Mouse (Mus musculus) thymus, postnatal 25 days (tissue): Measurements from ENCODE around the gene Nt5m.

Experiments used
- DNase-seq: peaks from one replicate; pipeline ENCODE4 v3.0.0; 2022

Gene Nt5m

DNA sequence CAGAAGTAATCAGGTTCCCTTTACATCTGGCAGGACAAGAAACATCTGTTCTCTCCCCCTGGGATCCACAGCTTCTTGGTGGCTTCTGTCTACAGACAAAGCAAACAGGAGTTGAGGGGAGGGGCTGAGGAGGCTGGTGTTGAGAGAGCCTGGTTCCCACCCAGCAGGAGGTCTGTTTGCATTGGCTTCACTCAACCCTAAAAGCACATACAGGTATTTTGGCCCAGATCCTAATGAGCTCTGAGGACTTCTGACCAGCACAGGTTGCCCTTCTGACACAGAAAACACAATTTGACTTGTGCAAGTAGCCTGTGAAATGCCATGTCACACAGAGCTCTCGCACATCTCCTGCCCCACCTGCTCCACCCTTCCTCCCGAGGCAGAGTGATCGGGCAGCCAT lies 69.2 kb downstream of the Nt5m start:
- DNase-seq = no peak

DNA sequence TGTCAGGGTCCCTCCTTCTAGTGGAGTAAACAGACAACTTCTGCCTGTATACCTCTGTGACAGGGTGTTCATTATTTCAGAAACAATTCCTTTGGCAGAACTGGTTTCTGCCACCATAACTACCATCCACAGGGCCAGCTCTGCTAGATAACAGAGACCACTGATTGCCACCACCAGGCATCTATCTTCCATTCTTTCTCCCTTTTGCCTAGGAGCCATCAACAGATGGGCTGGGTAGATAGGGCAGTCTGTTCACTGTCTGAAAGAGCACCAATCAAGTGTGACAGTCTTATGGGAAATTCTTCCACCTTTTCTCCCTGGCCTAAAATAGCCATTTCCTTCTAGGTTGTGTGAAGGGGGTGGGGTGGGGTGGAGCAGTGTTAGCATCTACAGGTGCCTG lies 71.3 kb downstream of the Nt5m start:
- no peak for DNase-seq

DNA sequence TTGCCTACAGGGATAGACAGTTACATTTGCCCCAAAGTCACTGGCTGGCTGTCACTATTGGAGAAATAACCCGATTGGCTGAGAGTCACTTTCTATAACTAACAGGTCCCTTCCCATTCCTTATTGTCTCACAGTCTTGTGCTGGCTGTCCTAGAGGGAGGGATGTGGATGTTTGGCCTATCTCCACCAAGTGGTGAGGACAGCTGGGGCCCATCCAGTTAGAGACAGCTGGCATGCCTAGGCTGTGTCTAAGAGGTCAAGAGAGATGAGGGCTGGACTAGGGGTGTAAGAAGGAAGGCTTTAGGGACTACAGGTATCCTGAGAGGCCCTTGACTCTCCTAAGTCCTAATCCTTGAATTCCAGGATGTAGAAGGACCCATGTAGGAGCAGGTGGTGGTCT lies 72.3 kb downstream of the Nt5m start:
- DNase-seq = no peak

DNA sequence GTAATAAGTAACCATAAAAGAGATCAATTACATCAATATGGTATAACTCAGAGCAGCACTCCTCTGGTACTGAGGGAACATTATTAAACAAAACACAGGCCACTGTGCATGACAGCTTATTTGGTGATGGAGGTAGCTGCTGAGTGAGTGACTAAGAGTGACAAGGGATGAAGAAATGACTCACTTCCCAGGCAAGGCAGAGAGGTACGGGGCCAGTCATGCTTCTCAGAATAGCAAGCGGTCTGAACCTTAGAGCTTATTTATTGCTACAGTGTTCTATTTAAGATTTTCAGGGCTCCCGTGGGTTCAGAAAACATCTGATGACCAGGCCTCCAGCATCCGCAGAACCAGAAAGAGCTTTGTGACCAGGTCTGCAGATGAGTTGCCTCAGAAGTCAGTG lies 74.5 kb downstream of the Nt5m start:
- DNase-seq = no peak

DNA sequence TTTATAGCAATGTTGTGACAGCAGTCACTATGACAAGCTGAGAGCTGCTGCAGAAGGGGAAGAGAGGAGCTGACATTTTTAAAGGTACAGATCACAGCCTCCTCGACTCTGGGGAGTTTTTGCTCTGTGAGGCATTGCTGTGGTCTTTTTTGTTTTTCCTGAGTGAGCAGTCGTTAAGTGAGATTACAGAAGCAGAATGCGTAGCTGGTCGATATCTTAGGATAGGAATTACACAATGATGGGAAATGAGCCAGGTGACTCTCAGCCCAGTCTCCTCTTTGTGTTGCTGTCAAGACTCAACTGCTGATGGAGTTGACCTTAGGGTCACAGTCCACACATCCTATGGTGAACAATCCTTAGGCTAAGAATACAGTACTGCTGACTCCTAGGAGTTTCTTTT lies 78.8 kb downstream of the Nt5m start:
- DNase-seq = no peak

DNA sequence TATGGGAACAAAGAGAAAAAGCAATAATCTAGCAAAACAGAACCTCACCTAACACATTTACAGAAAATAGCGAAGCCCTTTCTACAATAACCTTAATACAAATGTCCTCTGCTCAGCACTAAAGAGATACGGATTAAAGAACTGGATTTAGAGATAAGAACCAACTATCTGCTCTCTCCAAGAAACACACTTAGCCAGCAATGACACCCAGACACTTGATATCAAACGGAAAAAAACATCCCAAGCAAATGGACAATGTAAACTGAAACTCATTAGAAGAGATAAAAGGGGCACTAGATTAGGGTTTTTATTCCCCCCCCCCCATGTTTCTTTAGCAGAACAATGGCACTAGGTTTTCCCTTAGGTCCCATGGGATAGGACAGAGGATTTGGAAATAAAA lies 80.2 kb downstream of the Nt5m start:
- DNase-seq = no peak

DNA sequence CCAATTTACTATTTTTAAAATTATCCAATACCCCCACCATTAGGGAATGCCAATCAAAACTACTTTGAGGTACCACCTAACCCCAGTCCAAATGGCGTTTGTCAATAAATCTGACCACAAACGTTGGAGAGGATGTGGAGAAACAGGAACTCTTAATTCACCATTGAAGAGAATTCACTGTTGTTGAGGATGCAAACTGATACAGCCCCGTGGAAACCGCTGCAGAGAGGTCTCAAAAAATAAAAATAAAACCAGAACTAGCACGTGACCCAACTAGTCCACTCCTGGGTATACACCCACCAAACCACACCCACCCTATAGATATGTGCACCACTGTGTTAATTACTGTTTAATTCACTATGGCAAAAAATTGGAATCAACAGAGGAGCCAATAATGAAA lies 81.1 kb downstream of the Nt5m start:
- DNase-seq = no peak

DNA sequence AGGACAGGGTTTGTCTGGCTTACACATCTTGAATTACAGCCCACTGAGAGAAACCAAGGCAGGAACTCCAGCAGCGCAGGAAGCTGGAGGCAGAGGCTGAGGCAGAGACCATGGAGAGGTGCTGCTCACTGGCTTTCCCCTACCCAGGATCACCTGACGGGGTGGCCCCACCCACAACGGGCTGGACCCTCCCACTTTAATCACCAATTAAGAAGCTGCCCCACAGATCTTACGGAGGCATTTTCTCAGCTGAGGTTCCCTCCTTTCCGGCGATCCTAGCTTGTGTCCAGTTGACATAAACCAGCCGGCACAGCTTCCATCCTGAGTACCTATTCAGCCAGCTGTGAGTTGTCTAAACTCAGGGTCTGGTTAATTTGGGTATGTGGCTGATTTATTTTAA lies 82.0 kb downstream of the Nt5m start:
- DNase-seq = no peak

DNA sequence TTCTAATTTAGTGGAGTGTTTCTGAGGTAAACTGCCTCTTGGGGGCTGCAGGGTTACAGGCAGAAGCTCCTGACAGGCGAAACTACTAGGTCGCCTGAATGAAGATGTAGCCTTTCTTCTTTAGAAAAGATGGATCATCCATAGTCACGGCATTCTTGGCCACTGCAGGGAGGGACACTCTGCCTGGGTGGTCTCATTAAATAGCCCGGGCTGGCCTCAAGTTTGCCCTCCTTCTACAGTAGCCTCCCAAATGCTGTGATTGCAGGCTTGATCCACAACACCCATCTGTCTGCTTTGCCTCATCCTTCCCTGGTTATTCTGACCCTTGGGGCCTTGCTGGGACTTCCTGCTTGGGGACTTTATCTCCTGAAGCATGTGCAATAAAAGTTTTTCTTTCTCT lies 90.8 kb downstream of the Nt5m start:
- DNase-seq = no peak
